Mouse (Mus musculus) hindbrain, embryonic 13.5 days (tissue): ENCODE measurements around the gene Sat1. TPM values are rescaled to one million over a fixed set of nuclear protein-coding genes. Genes with fewer than 3 reads are reported as not detected.

ENCODE experiments used
- polyA plus RNA-seq: library from polyadenylated mRNA; unstranded; fragments of >200 nt; fragmentation: Nextera tagmentation; extraction: Ambion mirVana; gene quantifications from 2 replicates; pipeline ENCODE4 v1.2.1, GENCODE M21; 2015

Gene Sat1
- polyA plus RNA-seq, 1 experiment from 2014 or later, result 80.9 TPM

Other genes with a start within 250 kb of the Sat1 start
- gene Magea8, start 220.6 kb downstream of the Sat1 start, polyA plus RNA-seq, result not detected in 2 replicates
- not detected in 2 replicates for gene Magea5, start 153.3 kb downstream of the Sat1 start, polyA plus RNA-seq
- not detected in 2 replicates for gene Magea1, start 126.7 kb downstream of the Sat1 start, polyA plus RNA-seq
- gene Magea2, start 122.8 kb downstream of the Sat1 start, polyA plus RNA-seq, result not detected in 2 replicates
- gene Cldn34b2, start 88.0 kb downstream of the Sat1 start, polyA plus RNA-seq, result not detected in 2 replicates
- 41.8 and 44.3 TPM in 2 replicates for gene Acot9, start 46.0 kb upstream of the Sat1 start, polyA plus RNA-seq
- gene Prdx4, start 124.3 kb upstream of the Sat1 start, polyA plus RNA-seq, result 134 and 138 TPM in 2 replicates